Mouse (Mus musculus) fibroblast of lung, adult 2 months (primary cell): ENCODE measurements around the gene Abhd14a.
"Not testable (repeated sequence)": the region's sequence is repeated elsewhere in the genome, so short reads cannot be mapped to it uniquely, and the experiment has no call there.

Source experiments
- DNase-seq: peaks from one replicate; pipeline ENCODE4 v3.0.0-alpha.2; 2011; ENCODE audit warnings: low read depth

The Abhd14a gene

GRCm38 (mm10) chr9:106447348-106447747 lies at the start of gene Abhd14a, which contains the start of gene Abhd14b:
Gene Abhd14a (minus strand): TSS chr9:106447678.
Gene Abhd14b (plus strand): TSS chr9:106447459.
- peak; percentile 91 for DNase-seq

DNA sequence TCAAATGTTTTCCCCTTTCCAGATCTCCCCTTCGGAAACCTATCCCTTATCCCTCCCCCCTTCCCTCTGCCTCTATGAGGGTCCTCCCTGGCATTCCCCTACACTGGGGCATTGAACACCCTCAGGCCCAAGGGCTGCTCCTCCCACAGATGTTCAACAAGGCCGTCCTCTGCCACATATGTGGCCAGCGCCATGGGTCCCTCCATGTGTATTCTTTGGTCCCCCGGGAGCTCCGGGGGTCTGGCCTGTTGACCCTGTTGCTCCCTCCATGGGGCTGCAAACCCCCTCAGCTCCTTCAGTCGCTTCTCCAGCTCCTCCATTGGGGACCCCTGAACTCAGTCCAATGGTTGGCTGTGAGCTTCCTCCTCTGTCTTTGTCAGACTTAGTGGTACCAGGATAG lies 40.1 kb upstream of the Abhd14a start:
- DNase-seq = not testable (repeated sequence)

- no peak for DNase-seq
Measured at GRCm38 (mm10) chr9:106485076-106485475, 37.6 kb upstream of the Abhd14a start.

GRCm38 (mm10) chr9:106483606-106484005 lies 36.1 kb upstream of the Abhd14a start:
- no peak for DNase-seq

DNA sequence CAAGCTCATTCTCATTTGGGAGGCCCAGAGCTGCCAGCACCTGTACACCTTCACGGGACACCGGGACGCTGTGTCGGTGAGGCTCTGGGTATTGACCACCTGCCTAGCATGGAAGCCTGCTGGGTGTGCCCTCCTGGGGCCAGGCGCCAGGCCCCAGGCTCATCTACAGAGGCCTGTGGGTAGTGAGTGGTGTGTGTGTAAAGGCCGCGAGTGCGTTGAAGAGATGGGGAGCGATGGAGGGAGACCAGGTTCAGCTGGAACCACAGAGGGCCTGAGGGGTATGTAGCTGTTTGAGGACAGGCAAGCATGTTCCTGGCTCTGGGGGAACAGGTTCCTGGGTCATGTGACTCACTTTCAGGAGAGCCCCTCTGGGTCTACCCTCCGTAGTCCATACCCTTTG lies 35.7 kb upstream of the Abhd14a start:
- no peak for DNase-seq

DNA sequence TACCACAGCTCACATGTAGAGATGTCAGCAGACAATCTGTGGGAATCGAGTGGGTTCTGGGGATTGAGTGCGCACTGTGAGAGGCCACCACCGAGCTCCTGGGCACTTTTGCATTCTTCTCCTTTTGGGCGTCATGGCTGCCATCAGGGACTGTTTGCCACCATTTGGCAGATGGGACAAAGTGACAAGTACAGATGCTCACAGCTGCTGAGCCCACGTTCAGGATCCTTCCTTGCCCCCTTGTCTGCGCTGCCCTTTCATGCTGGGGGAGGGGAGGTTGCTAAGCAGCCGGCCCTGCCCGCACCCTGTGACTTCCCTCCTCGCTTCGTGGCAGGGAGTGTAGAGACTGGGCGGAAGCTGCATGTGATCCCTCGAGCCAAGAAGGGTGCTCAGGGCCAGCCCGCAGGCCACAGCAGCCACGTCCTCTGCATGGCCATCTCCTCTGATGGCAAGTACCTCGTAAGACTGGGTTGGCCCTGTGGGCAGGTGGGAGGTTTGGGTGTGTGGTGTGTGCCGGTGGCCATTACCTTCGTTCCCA lies 35.2 kb upstream of the Abhd14a start:
- DNase-seq = no peak

DNA sequence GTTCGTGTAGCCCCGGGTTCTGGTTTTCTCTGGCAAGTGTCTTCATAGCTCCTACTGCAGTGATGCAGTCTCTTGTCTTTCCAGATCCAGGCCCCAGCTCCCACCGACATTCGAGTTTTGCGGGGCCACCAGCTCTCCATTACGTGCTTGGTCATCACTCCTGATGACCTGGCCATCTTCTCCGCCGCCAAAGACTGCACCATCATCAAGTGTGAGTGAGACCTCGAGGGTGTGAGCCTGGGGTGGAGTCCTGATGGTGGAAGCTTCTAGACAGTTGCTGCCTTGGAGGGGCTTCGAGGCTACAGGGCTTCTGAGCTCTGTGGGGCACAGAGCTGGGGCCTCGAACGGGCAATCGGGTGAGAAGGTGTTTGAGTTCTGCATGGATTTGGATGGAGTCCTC lies 34.2 kb upstream of the Abhd14a start:
- DNase-seq = no peak

- no peak for DNase-seq
Measured at GRCm38 (mm10) chr9:106481075-106481474, 33.6 kb upstream of the Abhd14a start.

- no peak for DNase-seq
Measured at GRCm38 (mm10) chr9:106480541-106480940, 33.1 kb upstream of the Abhd14a start.

GRCm38 (mm10) chr9:106478101-106478500 lies 30.6 kb upstream of the Abhd14a start:
- no peak for DNase-seq

DNA sequence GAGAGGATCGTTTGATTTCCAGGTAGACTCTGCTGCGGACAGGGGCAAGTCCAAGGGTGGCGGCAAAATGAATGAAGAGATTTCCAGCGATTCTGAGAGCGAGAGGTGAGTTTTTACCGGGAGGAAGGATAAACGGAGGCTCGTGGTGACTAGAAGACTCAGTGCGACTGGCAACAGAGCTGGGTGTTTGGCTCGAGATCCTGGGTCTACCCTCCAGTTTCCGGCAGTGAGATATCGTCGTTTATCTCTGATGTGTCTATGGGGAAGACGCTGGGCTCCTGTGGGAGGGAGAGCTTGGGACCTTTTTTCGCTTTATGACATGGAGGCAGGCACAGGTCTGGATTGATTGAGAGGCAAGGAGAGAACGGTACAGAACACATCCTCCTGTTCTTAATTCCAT lies 30.2 kb upstream of the Abhd14a start:
- DNase-seq = no peak

DNA sequence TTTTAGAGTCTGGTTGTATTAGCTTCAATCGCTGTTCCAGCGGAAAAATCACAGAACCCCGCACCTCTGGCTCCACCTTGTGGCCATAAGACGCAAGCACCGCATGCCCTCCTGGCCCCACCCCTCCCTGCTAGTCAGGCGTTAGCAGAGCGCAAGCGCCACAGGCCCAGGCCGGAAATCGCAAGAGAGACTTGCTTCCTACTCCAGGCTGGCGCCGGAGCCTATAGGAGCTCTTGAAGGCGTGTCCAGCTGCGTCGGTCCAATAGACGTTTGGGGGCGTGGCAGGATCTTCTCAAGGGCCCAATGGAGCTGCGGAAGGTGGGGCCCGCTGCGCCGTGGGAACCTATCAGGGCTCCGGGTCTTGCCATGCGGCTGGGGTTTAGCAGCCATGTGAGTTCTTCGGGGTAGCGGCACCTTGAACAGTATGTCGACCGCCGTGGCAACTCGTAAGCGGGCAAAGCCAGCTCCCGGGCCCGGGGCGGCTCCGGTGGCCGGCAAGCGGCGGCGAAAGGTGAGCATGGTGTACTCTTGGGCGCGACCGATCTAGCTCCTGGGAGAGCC lies 29.5 kb upstream of the Abhd14a start, which contains the start of gene Parp3:
TSS of gene Parp3 (minus strand) at position 26 of the 561 bp plus-strand sequence.
- peak; percentile 99 for DNase-seq

DNA sequence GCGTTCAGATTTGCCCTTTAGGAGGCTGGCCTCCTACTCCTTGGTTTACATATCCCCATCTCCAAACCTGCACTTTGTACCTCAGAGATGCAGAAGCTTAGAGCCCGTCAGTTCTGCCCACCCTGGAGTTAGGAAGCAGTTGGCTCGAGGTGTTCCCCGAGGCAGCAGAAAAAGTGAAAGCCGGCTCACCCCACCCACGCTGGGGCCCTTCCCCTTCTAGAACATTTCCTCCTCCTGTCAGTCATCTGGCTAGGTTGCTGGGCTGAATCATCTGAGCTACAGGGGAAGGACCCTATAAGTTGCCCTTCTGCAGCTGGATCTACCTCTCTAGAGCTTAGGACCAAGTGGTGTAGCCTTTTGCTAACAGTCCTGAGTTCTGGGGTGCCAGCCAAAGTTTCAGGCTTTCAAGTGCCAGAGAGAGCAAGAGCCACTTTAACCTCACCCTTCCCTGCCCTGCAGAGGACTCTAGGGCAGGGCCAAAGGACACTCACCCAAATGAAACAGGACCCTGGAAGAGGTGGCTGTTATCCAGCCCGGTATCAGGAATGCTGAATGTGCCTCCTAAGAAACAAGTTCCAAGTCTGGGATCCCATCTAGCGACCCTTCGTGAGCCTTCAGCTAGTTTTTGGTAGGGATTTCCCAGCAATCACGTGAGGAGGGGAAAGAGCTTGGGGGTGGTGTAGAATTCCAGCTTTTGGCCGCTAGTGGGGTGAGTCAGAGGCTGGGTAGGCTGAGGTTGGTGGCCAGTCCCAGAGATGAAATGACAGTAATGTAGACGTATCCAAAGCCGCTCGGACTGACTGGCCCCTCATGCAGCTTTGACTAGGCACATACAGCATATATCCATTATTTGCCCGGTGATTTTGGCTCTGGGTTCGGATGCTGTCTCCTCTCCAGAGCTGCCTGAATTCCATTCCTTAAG lies 28.8 kb upstream of the Abhd14a start:
- DNase-seq = peak; percentile 91

- no peak for DNase-seq
Measured at GRCm38 (mm10) chr9:106475663-106476001, 28.2 kb upstream of the Abhd14a start, which contains the start of gene Rrp9. Gene Rrp9 (plus strand): TSS chr9:106475963.

- DNase-seq = no peak
Measured at GRCm38 (mm10) chr9:106475046-106475445, 27.6 kb upstream of the Abhd14a start.

GRCm38 (mm10) chr9:106474456-106474855 lies 27.0 kb upstream of the Abhd14a start:
- peak; percentile 60 for DNase-seq

DNA sequence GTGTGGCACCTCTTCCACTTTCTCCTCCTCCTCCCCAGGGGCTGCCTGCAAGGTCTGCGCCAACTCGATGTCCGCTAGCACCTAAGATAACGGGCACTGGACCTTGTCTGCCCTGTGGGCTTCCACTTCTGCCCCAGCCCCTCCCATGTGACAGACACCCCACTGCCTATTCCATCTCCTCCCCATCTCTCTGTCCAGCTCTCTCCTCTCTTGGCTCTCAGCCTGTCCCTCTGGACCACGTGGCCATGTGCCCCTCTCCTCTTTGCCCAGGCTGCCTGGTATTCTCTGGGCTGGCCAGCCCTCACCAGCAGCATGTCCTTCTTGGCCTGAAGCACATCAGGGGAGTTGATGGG lies 26.3 kb upstream of the Abhd14a start:
- no peak for DNase-seq

GRCm38 (mm10) chr9:106473081-106473752 lies 25.7 kb upstream of the Abhd14a start:
- no peak for DNase-seq

DNA sequence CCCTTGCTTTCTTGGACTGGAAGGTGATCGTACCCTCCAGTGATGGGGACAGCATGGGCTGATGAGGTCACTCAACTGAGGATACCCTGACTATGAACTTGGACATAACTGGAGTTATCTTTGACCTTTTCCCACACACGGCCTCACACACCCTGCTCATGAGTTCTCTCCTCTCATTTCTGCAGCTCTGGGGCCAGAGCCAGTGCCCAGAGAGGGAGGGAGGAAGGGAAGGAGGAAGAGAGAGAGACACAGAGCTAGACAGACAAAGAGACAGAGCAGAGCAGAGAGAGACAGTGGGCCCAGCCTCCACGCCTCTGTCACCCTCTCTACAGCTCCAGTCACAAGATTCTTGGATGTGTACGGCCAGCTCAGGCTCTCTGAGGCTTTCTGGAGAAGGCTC lies 24.8 kb upstream of the Abhd14a start:
- no peak for DNase-seq

DNA sequence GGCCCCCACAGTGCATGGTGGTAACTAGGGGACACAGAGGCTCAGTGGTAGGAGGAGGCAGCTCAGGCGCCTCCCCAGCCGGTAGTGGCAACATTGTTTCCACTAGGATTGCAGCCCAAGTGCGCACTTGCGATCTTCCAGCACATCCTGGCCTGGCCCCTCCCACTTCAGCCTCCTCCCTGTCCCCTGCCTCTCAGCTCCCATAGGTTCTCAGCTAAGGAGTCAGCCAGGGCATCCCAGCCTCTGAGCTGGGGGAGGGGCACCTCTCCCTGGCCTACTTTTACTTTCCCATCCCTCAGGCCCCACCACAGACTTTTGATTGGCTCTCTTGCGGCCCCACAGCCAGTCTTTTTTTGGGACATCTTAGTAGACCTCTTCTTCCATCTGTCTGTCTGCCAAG lies 24.4 kb upstream of the Abhd14a start:
- no peak for DNase-seq

GRCm38 (mm10) chr9:106470991-106471750 lies 23.7 kb upstream of the Abhd14a start:
- DNase-seq = no peak

- no peak for DNase-seq
Measured at GRCm38 (mm10) chr9:106469776-106470175, 22.3 kb upstream of the Abhd14a start.
